Mouse (Mus musculus): ENCODE data around the gene Ly86. TPM values are rescaled to one million over a fixed set of nuclear protein-coding genes. Genes with fewer than 3 reads are reported as not detected.

The Ly86 gene
- polyA plus RNA-seq, 1 experiment = 6.9 TPM

DNA sequence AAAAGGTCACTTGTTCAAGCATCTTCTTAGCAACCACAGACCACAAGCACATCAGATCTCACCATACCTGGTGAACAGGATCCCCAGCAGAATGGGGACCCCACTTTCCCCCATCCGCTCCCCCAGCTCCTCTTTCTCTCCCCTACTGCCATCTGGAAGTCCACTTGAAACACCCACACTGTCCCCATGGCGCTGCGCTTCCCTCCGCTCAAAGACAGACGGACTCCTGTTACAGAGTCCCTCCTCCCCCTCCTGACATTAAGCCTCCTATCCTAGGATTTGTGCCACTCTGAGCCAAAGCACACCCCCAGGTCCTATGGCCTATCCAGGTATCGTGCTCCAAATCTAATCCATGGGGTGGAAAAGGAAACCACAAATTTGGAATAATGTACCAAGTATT lies 79.9 kb downstream of the Ly86 start:
- WGBS = 98% methylated on average over 6 of the region's 6 CpGs
- no peak for DNase-seq
- Histone ChIP-seq H3K4me1 (ENCODE audit: control insufficient read depth, insufficient read depth, low read length) (no peaks in the 10 kb centered on the region), H3K4me3 (replicated peaks; ENCODE audit: extremely low read depth, low read depth, low read length) (no peak overlapping the region)
- no peak for TF ChIP-seq POLR2A (IDR thresholded peaks at IDR 0.05; ENCODE audit: borderline replicate concordance, extremely low read depth, low read depth, low read length)
- TF ChIP-seq CTCF (IDR thresholded peaks at IDR 0.05; ENCODE audit: insufficient read depth, low read length) = no peak

DNA sequence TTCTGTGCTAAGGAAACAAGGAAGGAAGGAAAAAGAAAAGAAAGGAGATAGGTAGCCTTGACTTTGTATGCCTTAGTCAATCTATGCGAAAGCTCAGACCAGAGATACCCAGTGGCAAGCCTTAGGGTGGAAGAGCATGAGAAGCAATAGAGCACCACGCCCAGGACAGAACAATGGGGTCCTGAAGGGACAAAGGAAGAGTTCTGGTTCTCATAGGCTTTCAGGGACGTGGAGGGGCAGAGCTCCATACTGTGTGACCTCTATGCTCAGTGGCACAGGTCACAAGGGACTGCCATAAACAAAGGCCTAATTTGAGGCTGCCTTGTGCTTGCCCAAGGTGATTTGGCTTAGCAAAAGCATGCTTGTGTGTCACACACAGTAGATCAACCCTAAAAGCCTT lies 80.4 kb downstream of the Ly86 start:
- 77% methylated on average over 3 of the region's 3 CpGs for WGBS
- TF ChIP-seq CTCF (IDR thresholded peaks at IDR 0.05; ENCODE audit: insufficient read depth, low read length) (no peak), POLR2A (IDR thresholded peaks at IDR 0.05; ENCODE audit: borderline replicate concordance, extremely low read depth, low read depth, low read length) (no peak)
- DNase-seq = no peak
- H3K4me1 ChIP-seq (ENCODE audit: control insufficient read depth, insufficient read depth, low read length) = no peaks in the 10 kb centered on the region
- H3K4me3 ChIP-seq (replicated peaks; ENCODE audit: extremely low read depth, low read depth, low read length) = no peak overlapping the region

DNA sequence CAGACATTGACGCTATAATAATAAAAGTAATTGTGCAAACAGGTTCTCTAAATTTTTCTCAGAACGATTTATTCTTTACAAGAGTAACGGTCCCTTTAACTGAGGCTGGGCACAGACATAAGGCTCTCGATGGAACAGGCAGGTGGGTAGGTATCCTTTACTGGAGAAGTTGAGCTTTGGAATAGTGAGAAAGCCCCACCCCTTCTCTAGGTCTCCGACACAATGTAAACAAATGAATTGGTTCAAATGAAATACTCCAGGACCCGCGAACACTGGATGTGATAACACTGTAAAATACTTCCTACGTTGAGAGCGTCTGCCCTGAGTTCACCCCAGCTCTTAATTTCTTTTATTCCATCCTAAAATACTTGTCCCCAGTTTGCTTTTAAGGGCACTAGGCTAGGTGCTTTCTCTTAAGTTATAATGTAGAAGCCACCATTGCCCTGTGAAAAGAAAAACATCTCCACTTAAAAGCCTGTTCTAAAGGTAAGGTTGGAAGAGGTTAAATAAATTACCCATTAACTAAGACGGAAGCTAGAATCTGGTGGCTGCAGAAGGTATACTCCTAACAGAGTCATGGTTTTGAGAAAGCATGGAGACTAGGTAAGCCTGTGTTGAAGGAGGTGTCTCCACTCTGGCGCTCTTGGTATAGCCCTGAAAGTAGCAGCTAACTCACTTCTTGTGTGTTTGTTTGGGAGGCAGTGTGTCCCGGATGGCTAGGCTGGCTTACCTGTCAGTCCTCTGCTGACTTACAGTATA lies 81.7 kb downstream of the Ly86 start:
- DNase-seq = no peak
- 68% methylated on average over 12 of the region's 12 CpGs for WGBS
- no peaks in the 10 kb centered on the region for H3K4me1 ChIP-seq (ENCODE audit: control insufficient read depth, insufficient read depth, low read length)
- H3K4me3 ChIP-seq (replicated peaks; ENCODE audit: extremely low read depth, low read depth, low read length) = no peak overlapping the region
- TF ChIP-seq CTCF (IDR thresholded peaks at IDR 0.05; ENCODE audit: insufficient read depth, low read length) = no peak
- no peak for TF ChIP-seq POLR2A (IDR thresholded peaks at IDR 0.05; ENCODE audit: borderline replicate concordance, extremely low read depth, low read depth, low read length)

DNA sequence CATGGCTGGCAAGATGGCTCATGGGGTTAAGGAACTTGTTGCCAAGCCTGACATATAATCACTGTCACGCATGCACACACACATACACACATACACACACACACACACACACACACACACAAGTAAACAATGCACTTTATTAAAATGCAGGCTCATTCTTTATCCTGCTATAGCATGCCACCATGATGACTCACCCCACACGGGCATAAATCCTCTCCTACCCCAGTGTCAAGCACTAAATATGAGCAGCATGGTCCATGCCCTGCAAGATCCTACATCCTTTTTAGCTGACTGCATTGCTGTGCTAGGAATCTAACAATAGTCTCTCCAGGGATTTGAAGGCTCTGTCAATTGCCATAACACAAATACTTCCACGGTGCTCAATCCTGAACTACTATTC lies 83.5 kb downstream of the Ly86 start:
- no peak overlapping the region for H3K4me3 ChIP-seq (replicated peaks; ENCODE audit: extremely low read depth, low read depth, low read length)

DNA sequence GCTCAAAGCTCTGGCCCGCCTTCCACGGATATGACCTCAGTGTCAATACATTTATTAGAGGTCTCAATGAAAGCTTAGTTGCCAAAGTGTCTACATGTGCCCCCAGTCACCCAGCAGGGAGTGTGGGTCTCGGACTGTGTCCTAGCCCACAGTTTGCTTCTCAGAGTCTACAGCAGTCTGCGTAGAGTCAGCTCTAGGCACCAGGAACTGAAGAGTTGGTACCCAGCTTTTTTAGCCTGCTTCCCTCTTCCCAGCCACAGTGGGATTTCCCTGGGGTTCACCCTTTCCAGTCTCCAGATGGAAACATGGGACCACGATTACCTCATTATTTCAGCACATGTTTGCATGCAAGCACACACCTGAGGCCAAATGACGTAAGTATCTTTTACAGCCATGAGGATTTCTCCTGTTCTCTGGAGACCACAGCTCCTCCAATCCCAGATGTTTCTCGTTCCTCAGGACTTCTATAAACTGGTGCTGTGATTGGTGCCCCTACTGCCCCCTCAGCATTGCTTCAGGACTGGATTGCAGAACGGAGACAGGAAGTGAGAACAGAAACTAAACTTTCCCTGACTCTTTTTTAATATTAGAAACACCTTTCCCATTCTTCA lies 84.8 kb downstream of the Ly86 start:
- H3K4me3 ChIP-seq (replicated peaks; ENCODE audit: extremely low read depth, low read depth, low read length) = no peak overlapping the region
- WGBS = 74% methylated on average over 8 of the region's 8 CpGs
- H3K4me1 ChIP-seq (ENCODE audit: control insufficient read depth, insufficient read depth, low read length) = peaks cover 6% of the 10 kb centered on the region
- TF ChIP-seq POLR2A (IDR thresholded peaks at IDR 0.05; ENCODE audit: borderline replicate concordance, extremely low read depth, low read depth, low read length) = no peak
- no peak for TF ChIP-seq CTCF (IDR thresholded peaks at IDR 0.05; ENCODE audit: insufficient read depth, low read length)
- DNase-seq = no peak

More for the DNA sequence above, 83.5 kb downstream of the Ly86 start:
- TF ChIP-seq POLR2A (IDR thresholded peaks at IDR 0.05; ENCODE audit: borderline replicate concordance, extremely low read depth, low read depth, low read length) = no peak
- no peak for TF ChIP-seq CTCF (IDR thresholded peaks at IDR 0.05; ENCODE audit: insufficient read depth, low read length)
- no peak for DNase-seq
- H3K4me1 ChIP-seq (ENCODE audit: control insufficient read depth, insufficient read depth, low read length) = no peaks in the 10 kb centered on the region
- 62% methylated on average over 3 of the region's 3 CpGs for WGBS

DNA sequence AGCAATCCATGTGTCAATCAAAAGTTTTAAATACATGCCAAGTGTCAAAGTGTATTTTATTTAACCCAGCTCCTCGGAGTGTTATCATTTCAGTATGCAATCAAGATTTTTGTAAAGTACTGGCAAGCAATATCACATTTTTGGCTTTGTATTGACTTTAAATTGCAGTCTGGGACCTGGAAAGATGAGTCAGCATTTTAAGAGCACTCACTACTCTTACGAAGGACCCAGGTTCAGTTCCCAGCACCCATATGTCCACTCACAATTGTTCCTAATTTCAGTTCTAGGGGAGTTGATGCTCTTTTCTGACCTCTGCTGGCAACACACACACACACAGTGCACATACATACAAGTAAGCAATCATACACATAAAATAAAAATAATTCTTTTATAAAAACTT lies 86.7 kb downstream of the Ly86 start:
- 84% methylated on average over 2 of the region's 2 CpGs for WGBS
- H3K4me1 ChIP-seq (ENCODE audit: control insufficient read depth, insufficient read depth, low read length) = peaks cover 11% of the 10 kb centered on the region
- H3K4me3 ChIP-seq (replicated peaks; ENCODE audit: extremely low read depth, low read depth, low read length) = no peak overlapping the region
- TF ChIP-seq POLR2A (IDR thresholded peaks at IDR 0.05; ENCODE audit: borderline replicate concordance, extremely low read depth, low read depth, low read length) = no peak
- TF ChIP-seq CTCF (IDR thresholded peaks at IDR 0.05; ENCODE audit: insufficient read depth, low read length) = no peak
- no peak for DNase-seq

DNA sequence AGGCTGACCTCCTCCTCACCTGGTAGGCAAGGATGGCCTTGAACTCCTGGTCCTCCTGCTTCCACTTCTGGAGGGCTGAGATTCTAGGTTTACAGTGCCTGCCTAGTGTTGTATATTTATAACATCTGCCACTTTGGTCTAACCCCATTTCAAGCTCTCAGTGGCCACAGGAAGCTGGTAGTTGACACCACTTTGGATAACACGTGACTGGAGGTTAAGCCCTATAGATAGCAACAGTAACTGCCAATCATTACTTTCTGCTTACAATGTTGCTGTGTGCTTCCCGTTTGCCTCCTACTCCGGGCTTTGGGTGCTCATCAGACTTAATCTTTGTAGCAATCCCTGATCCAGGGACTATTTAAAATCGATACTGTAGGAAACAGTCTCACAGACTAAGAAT lies 87.6 kb downstream of the Ly86 start:
- H3K4me3 ChIP-seq (replicated peaks; ENCODE audit: extremely low read depth, low read depth, low read length) = no peak overlapping the region
- TF ChIP-seq POLR2A (IDR thresholded peaks at IDR 0.05; ENCODE audit: borderline replicate concordance, extremely low read depth, low read depth, low read length) (no peak), CTCF (IDR thresholded peaks at IDR 0.05; ENCODE audit: insufficient read depth, low read length) (no peak)
- 27% methylated on average over 4 of the region's 4 CpGs for WGBS
- H3K4me1 ChIP-seq (ENCODE audit: control insufficient read depth, insufficient read depth, low read length) = peaks cover 11% of the 10 kb centered on the region
- no peak for DNase-seq

DNA sequence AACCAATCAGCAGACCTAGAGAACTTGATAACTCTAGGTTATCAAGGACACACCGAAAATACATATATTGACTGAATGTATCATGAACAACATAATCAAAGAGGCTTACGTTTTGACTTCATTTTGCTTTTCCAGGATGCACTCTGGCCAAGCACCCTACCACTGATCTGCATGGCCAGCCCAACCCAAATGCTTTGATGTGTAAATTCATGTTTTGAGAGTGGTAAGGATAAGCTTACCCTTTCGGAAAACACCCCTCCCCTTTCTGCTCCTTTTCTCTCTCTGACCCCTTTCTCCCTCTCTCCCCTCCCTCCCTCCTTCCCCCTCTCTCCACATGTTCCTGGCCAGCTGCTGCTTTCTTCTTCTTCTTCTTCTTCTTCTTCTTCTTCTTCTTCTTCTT lies 88.1 kb downstream of the Ly86 start:
- Histone ChIP-seq H3K4me3 (replicated peaks; ENCODE audit: extremely low read depth, low read depth, low read length) (no peak overlapping the region), H3K4me1 (ENCODE audit: control insufficient read depth, insufficient read depth, low read length) (peaks cover 11% of the 10 kb centered on the region)
- TF ChIP-seq CTCF (IDR thresholded peaks at IDR 0.05; ENCODE audit: insufficient read depth, low read length) (no peak), POLR2A (IDR thresholded peaks at IDR 0.05; ENCODE audit: borderline replicate concordance, extremely low read depth, low read depth, low read length) (no peak)
- WGBS = 53% methylated on average over 3 of the region's 3 CpGs
- DNase-seq = no peak

DNA sequence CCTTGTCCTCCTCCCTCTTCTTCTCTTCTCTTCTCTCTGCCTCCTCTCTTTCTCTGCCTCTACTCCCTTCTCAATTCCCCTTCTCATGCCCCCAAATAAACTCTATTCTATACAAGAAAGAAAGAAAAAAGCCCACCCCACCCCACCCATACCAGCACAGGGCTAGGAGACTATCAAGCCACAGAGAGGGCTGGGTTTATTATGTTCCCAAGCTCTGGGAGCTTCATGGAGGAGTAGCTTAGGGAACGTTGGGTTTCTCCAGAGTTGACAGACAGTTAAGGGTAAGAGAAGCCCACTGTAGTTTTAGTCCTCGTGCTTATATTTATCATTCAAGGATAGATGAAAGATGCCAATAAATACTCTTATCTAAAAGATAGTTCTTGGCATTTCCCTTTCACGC lies 88.7 kb downstream of the Ly86 start:
- Histone ChIP-seq H3K4me1 (ENCODE audit: control insufficient read depth, insufficient read depth, low read length) (peaks cover 11% of the 10 kb centered on the region), H3K4me3 (replicated peaks; ENCODE audit: extremely low read depth, low read depth, low read length) (no peak overlapping the region)
- WGBS = 5% methylated on average over 3 of the region's 3 CpGs
- no peak for DNase-seq
- no peak for TF ChIP-seq POLR2A (IDR thresholded peaks at IDR 0.05; ENCODE audit: borderline replicate concordance, extremely low read depth, low read depth, low read length)
- TF ChIP-seq CTCF (IDR thresholded peaks at IDR 0.05; ENCODE audit: insufficient read depth, low read length) = no peak
